Mouse (Mus musculus) midbrain, embryonic 16.5 days (tissue): ENCODE results near the gene Phka2. TPM values are rescaled to one million over a fixed set of nuclear protein-coding genes. Genes with fewer than 3 reads are reported as not detected.

ENCODE experiments used
- ATAC-seq: fragments of 200-750 bp; cut with Nextera tagmentation; 2 replicates; pipeline ENCODE4 v1.8.0; 2017; ENCODE audit warnings: moderate TSS enrichment
- H3K27ac ChIP-seq: fragments of 300-500 bp; sonication (generic); 2 replicates; pipeline ENCODE4 v1.5.1; 2014; ENCODE audit warnings: mild to moderate bottlenecking, low read length, mixed read lengths
- H3K27me3 ChIP-seq: fragments of 300-500 bp; sonication (generic); 2 replicates; pipeline ENCODE4 v1.6.1; 2014; ENCODE audit warnings: low read depth, low read length, mixed read lengths; ENCODE audit not compliant: control insufficient read depth, insufficient read depth
- H3K36me3 ChIP-seq: fragments of 300-500 bp; sonication (generic); 2 replicates; pipeline ENCODE4 v1.6.1; 2014; ENCODE audit warnings: mild to moderate bottlenecking, low read length, moderate library complexity, mixed read lengths; ENCODE audit not compliant: control insufficient read depth, insufficient read depth
- H3K4me1 ChIP-seq: fragments of 300-500 bp; sonication (generic); 2 replicates; pipeline ENCODE4 v1.6.1; 2014; ENCODE audit warnings: mild to moderate bottlenecking, low read length, mixed read lengths; ENCODE audit not compliant: control insufficient read depth, insufficient read depth
- H3K4me2 ChIP-seq: fragments of 300-500 bp; sonication (generic); 2 replicates; pipeline ENCODE4 v1.6.1; 2014; ENCODE audit warnings: mild to moderate bottlenecking, low read length, mixed read lengths
- H3K4me3 ChIP-seq: fragments of 300-500 bp; sonication (generic); 2 replicates; pipeline ENCODE4 v1.5.1; 2014; ENCODE audit warnings: low read depth, mild to moderate bottlenecking, low read length, moderate library complexity, mixed read lengths
- H3K9ac ChIP-seq: fragments of 300-500 bp; sonication (generic); 2 replicates; pipeline ENCODE4 v1.6.1; 2014; ENCODE audit warnings: low read depth, low read length, mixed read lengths
- H3K9me3 ChIP-seq: fragments of 300-500 bp; sonication (generic); replicated peaks from 2 replicates; pipeline ENCODE4 v1.6.1; 2014; ENCODE audit warnings: mild to moderate bottlenecking, low read length, mixed read lengths; ENCODE audit not compliant: control insufficient read depth, poor library complexity, severe bottlenecking
- WGBS: fragments of 180-500 bp; shearing (Covaris S2); extraction: QIAGEN DNeasy Blood & Tissue Kit; methylation state at CpG from one replicate; pipeline ENCODE4 v1.1.7; 2014; 5-methylcytosine and 5-hydroxymethylcytosine counted together
- polyA plus RNA-seq: library from polyadenylated mRNA; unstranded; fragments of >200 nt; fragmentation: Nextera tagmentation; extraction: Ambion mirVana; gene quantifications from 2 replicates; pipeline ENCODE4 v1.2.1, GENCODE M21; 2015

The Phka2 gene
- polyA plus RNA-seq, 1 experiment from 2014 or later: 10.1 TPM

GRCm38 (mm10) chrX:160588523-160588922, 86.6 kb downstream of the Phka2 start:
- 63% methylated on average over 4 of the region's 4 CpGs for WGBS
- Histone ChIP-seq H3K4me3 (no peak overlapping the region), H3K9me3 (no peaks in the 10 kb centered on the region), H3K4me2 (no peak overlapping the region), H3K27me3 (peaks cover 7% of the 10 kb centered on the region), H3K4me1 (no peaks in the 10 kb centered on the region), H3K27ac (no peak overlapping the region), H3K9ac (no peak overlapping the region), H3K36me3 (no peaks in the 10 kb centered on the region)
- no peak for ATAC-seq

GRCm38 (mm10) chrX:160590147-160590546, 88.2 kb downstream of the Phka2 start:
- 94% methylated on average over 7 of the region's 7 CpGs for WGBS
- Histone ChIP-seq H3K27me3 (peaks cover 7% of the 10 kb centered on the region), H3K9me3 (no peaks in the 10 kb centered on the region), H3K4me1 (no peaks in the 10 kb centered on the region), H3K9ac (no peak overlapping the region), H3K4me3 (no peak overlapping the region), H3K4me2 (no peak overlapping the region), H3K27ac (no peak overlapping the region), H3K36me3 (no peaks in the 10 kb centered on the region)
- ATAC-seq: no peak

GRCm38 (mm10) chrX:160592933-160593332, 91.0 kb downstream of the Phka2 start:
- H3K4me2 ChIP-seq: no peak overlapping the region
- H3K4me1 ChIP-seq: no peaks in the 10 kb centered on the region
- H3K36me3 ChIP-seq: no peaks in the 10 kb centered on the region
- ATAC-seq: no peak
- no peaks in the 10 kb centered on the region for H3K9me3 ChIP-seq
- WGBS: 72% methylated on average over 6 of the region's 6 CpGs
- no peak overlapping the region for H3K9ac ChIP-seq
- H3K27me3 ChIP-seq: no peaks in the 10 kb centered on the region
- no peak overlapping the region for H3K4me3 ChIP-seq
- H3K27ac ChIP-seq: 0 out of 2 replicates have a peak overlapping the region, but pooled peaks have one; percentile 38

DNA sequence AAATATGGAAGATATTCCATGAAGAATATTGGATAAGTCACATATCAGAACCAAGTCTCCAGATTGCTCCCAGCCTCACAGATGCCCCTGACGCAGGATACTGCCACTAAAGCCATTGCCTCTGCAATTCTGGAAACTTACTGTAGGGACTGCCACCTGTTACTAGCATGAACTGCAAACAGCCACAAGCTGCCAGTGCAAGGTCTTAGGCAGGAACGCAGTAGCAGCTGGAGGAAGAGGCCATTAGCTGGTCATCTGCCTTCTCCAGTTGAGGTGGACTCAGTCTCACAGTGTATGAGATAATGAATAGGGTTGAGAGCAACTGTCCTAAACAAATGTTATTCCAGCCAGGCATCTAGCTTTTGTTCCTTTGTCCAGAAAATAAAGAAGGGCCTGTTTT, 96.1 kb downstream of the Phka2 start:
- Histone ChIP-seq H3K4me1 (peaks cover 8% of the 10 kb centered on the region; the same call in 1 of the 2 replicates), H3K27me3 (no peaks in the 10 kb centered on the region; the same call in 1 of the 2 replicates), H3K4me2 (no peak overlapping the region), H3K27ac (no peak overlapping the region), H3K4me3 (no peak overlapping the region), H3K9me3 (no peaks in the 10 kb centered on the region), H3K9ac (no peak overlapping the region), H3K36me3 (no peaks in the 10 kb centered on the region)
- WGBS: 73% methylated on average over 2 of the region's 2 CpGs
- no peak for ATAC-seq

DNA sequence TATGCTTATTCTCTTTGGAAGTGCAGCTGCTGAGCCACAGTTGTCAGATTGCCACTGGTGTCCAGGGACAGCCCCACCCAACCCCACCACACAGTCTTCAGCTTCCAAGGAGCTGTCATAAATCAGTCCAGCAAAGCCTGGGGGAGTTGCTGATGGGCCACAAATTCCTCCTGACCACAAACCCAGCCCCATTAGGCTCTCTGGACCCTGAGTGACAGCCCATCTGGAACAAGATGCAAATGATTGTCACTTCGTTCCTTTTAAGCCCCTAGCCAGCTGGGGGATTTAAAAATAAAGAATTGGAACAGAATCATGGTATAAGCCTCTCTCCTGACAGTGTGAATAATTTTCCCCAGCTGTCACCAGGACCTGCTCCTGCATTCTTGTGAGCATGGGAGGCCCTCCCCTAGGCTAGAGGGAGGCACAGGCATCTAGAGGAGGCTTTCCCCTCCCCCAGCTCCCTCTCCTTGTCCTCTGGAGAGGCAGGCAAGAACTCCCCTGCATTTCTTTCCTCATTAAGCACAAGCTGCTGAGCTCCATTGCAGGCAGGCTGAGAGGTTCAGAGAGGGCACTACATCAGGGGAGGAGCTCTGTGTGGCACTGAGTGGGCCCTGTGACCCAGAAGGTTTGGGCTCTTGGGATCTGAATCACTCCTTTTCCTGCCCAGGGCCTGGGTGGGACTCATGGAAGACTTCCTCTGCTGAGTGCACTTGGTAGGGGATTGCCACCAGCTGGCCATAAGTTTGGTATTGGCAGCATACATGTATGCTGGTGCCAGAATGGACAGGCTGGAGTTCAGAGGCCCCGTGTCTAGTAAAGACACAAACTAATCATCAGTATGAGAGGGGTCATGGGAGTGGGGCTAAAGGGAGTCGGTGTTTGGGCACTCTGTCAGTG, 96.8 kb downstream of the Phka2 start:
- Histone ChIP-seq H3K36me3 (no peaks in the 10 kb centered on the region), H3K27ac (peak overlapping the region; percentile 37; the same call in 1 of the 2 replicates), H3K4me2 (no peak overlapping the region), H3K9ac (no peak overlapping the region), H3K4me3 (no peak overlapping the region), H3K4me1 (peaks cover 8% of the 10 kb centered on the region; the same call in 1 of the 2 replicates), H3K27me3 (no peaks in the 10 kb centered on the region; the same call in 1 of the 2 replicates), H3K9me3 (no peaks in the 10 kb centered on the region)
- WGBS: 36% methylated on average over 3 of the region's 3 CpGs
- ATAC-seq: peak; percentile 92

- no peak overlapping the region for H3K9ac ChIP-seq
- no peak for ATAC-seq
- H3K4me3 ChIP-seq: no peak overlapping the region
- no peak overlapping the region for H3K4me2 ChIP-seq
- no peak overlapping the region for H3K27ac ChIP-seq
- no peaks in the 10 kb centered on the region for H3K9me3 ChIP-seq
- H3K36me3 ChIP-seq: no peaks in the 10 kb centered on the region
- WGBS: 35% methylated on average over 3 of the region's 3 CpGs
- H3K4me1 ChIP-seq: peaks cover 8% of the 10 kb centered on the region; the same call in 1 of the 2 replicates
- H3K27me3 ChIP-seq: no peaks in the 10 kb centered on the region; the same call in 1 of the 2 replicates
These were observed 99.1 kb downstream of the Phka2 start for GRCm38 (mm10) chrX:160601053-160601452.

- Histone ChIP-seq H3K36me3 (no peaks in the 10 kb centered on the region), H3K9me3 (no peaks in the 10 kb centered on the region), H3K4me2 (no peak overlapping the region), H3K27me3 (no peaks in the 10 kb centered on the region; the same call in 1 of the 2 replicates), H3K4me1 (peaks cover 8% of the 10 kb centered on the region; the same call in 1 of the 2 replicates), H3K27ac (no peak overlapping the region), H3K4me3 (no peak overlapping the region), H3K9ac (no peak overlapping the region)
- ATAC-seq: no peak
- WGBS: 96% methylated on average over 1 of the region's 1 CpGs
These were observed 100.8 kb downstream of the Phka2 start for GRCm38 (mm10) chrX:160602770-160603169.

DNA sequence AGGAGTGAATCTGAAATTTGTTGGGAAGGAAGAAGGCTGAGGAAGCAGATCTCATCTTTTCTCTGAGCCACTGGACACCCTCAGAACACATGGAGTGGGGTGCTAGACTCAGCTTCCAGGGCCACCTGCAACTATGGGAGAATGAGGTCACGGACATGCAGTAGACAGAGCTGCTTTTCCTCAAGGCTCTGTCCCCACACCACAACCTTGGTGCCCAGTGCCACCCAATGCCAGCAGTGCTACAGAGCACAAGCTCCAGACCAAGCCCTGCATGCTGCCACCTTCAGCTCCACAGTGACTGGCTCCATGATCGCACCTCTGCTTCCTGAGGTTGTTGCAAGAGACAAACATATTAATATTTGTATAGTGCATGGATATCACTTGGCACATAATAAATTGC, 101.3 kb downstream of the Phka2 start:
- H3K9me3 ChIP-seq: no peaks in the 10 kb centered on the region
- H3K27me3 ChIP-seq: no peaks in the 10 kb centered on the region; the same call in 1 of the 2 replicates
- H3K4me2 ChIP-seq: no peak overlapping the region
- no peaks in the 10 kb centered on the region for H3K36me3 ChIP-seq
- WGBS: 100% methylated on average over 2 of the region's 2 CpGs
- ATAC-seq: no peak
- H3K4me1 ChIP-seq: peaks cover 8% of the 10 kb centered on the region; the same call in 1 of the 2 replicates
- no peak overlapping the region for H3K4me3 ChIP-seq
- no peak overlapping the region for H3K9ac ChIP-seq
- no peak overlapping the region for H3K27ac ChIP-seq

DNA sequence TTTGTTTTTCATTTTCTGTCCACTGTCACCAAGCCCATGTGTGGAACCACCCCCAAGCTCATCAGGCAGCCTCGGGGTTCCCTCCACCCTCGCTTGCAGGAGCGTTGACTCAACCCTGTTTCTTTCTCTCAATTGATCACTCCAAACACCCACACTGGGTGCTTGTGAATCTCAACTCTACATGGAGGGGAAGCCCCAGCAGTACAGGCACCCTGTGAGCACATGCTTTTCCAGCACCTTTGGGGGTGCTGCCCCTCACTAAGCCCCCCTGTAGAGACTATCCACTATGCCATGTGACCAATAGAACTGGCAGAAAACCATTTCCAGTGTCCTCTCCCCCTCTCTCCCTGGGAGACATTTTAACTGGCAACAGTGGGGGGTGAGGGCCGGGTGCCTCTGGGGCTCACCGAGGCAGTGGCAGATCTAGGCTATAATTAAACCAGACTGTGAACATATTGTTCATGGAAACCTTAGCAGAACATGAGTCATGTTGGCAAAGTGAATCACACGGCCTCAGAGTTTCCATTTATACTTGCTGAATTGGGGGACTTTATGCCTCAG, 102.1 kb downstream of the Phka2 start:
- ATAC-seq: no peak
- Histone ChIP-seq H3K4me1 (peaks cover 3% of the 10 kb centered on the region; the same call in 1 of the 2 replicates), H3K36me3 (no peaks in the 10 kb centered on the region), H3K9me3 (no peaks in the 10 kb centered on the region), H3K9ac (no peak overlapping the region), H3K27me3 (no peaks in the 10 kb centered on the region; the same call in 1 of the 2 replicates), H3K4me3 (no peak overlapping the region), H3K27ac (no peak overlapping the region), H3K4me2 (no peak overlapping the region)
- 59% methylated on average over 6 of the region's 6 CpGs for WGBS
